Mouse (Mus musculus): ENCODE results near the gene Snap25. TPM values are rescaled to one million over a fixed set of nuclear protein-coding genes. Genes with fewer than 3 reads are reported as not detected.
A peak's percentile ranks its signal among the peaks of the same experiment; 100 is the strongest.

Gene Snap25
- total RNA-seq, 2 experiments from 2014 or later, result 1,881 to 1,910 TPM

DNA sequence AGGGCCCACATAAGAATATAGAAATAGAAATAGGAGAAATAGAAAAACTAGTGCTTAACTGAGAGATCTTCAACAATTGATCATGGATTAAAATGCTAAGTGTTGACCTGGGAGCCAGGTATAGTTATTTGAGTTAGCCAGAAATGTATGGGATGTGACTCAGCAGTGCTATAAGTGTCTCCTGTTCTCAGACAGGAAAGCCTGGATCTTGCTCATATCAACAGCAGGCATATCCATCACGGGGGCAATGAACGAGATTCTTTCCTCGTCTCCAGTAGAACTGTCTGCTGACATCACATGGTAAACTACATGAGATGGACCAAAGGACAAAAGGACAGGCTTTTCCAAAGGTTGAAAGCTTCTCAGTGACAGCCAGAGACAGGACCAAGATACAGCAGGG lies 88.8 kb downstream of the Snap25 start:
- no peak for DNase-seq (ENCODE audit: extremely low spot score in 1 of 2, low spot score in 1 of 2)

DNA sequence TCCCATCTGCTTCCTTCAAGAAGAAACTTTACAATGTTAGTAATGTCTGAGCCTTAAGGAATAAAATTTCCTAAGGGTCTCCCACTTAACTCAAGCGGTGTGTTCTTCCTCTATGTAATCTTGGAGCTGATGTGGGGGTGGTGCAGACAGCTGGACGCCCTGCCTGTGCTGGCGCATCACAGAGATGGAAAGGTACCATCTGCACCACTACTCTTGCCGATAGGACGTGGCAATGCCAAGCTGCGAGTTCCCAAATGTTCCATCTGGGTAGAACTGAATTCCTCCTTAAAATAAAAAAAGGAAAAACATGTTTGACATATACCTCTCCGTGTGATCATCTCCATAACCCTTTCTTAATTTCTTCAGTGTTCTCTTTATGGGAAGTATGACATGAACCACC lies 89.9 kb downstream of the Snap25 start:
- peak in 1 of 2 experiments; percentile 35 for DNase-seq (ENCODE audit: extremely low spot score in 1 of 2, low spot score in 1 of 2)

DNA sequence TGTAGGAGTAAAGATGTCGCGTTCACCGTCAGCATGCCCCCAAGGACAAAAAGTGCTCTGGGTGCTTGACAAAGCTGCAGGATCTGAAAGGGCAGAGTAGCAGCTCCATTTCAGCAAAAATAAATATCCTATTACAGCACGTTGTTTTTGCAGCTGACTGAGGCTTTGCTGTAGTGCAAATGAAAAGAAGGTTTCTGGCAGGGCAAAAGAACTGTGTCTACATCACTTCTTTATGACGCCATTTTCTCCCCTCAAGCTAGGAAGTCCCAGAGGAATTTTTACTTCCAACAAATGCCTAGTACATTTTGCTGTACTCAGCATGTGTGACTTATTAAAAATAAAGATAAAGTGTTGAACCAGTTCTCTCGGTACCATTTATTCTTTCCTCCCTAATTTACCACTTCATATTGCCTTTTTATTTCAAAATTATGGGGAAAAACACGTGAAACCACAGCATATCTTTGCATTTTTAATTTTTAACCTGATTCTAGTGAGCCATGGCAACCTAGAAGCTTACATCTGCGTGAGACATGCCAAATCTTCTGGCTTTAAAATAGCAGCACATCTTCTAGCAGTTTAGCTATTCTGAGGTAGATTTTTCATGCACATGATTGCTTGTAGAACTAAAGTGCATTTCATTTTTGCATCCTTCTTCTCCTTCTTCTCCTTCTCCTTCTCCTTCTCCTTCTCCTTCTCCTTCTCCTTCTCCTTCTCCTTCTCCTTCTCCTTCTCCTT lies 94.9 kb downstream of the Snap25 start:
- DNase-seq (ENCODE audit: extremely low spot score in 1 of 2, low spot score in 1 of 2), result no peak

DNA sequence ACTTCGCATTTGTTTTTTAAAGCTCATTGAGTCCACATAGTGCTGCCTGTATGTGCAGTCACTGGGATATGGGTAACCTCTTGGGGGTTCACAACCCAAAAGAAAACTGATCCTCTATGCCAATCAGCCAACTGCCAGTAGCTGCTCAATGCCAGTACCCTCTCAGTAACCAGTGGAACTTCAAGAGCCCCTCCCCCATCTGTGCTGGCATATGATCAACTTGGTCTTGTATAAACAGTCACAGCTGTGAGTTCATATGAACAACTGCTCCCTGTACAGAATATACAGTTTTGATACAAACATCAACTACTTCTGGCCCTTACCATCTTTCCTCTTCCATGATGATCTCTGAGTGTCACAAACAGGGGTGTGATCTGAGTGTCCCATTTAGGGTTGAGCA lies 98.1 kb downstream of the Snap25 start:
- no peak for DNase-seq (ENCODE audit: extremely low spot score in 1 of 2, low spot score in 1 of 2)

DNA sequence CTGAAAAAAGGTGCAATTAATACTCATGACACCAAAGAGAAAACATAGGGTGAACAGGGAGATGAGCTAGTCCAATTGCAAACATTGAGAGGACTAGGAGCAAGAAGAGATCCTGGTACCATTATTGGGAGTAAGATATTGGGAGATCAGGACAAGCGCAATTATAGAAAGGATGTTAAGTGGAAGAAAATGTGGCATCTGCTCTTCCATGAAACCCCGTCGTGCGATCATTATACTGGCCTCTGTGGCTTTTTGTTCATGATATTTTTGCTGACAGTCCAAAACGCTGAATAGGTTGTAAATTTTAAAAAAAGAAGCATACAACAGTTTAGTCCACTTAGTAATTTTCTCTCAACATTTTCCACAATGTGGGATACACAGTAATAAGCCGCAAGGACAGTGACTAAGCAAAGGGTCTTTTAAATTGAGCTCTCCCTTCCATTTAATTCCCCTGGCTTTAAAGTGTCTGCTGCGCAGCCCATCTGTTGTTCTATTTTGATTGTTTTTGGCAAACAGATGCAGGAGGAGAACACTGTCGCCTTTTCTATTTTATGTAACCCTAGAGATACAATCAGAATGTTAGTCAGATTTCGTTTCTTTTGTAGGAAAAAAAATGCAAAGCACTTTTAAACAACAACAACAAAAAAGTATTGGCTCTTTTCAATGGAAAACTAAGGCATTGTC lies 103.6 kb downstream of the Snap25 start:
- no peak for DNase-seq (ENCODE audit: extremely low spot score in 1 of 2, low spot score in 1 of 2)

DNA sequence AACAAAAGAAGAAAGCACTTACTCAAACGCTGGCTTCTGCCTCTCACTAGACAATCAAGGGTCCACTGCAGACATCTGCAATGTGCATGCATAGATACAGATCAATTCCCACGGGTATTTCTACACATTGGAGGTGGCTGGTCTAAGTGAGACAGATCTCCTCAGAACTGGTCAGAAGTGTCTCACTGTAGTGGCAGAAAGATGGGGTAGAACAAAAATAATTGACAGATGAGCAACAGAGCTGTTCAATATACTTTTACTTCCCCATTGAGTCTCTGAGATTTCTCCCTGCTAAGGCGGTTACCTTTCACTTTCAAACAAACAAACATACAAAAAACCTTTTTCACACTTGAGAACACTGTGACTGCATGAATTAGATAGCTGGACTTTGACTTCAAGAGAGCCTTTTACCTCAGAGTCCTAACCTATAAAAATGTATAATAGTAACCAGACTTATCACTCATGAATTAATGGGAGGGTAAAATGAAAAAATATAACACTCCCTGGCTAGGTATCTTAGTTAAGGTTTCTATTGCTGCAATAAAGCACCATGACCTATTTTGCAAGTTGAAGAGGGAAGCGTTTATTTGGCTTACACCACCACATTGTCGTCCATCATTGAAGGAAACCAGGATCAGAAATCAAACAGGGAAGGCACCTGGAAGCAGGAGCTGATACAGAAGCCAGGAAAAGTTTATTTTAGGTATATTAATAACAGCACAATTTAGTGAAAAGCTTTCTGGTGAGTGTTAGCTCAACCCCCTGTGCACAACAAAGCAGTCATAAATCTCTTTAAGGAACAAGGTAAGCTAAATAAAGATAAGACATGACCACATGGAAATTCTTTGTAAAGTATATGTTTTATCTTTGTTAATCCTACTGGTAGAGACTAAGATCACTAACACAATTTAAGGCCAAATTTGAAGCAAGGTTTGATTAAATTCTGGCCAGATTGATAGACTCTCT lies 110.8 kb downstream of the Snap25 start:
- no peak for DNase-seq (ENCODE audit: extremely low spot score in 1 of 2, low spot score in 1 of 2)

DNA sequence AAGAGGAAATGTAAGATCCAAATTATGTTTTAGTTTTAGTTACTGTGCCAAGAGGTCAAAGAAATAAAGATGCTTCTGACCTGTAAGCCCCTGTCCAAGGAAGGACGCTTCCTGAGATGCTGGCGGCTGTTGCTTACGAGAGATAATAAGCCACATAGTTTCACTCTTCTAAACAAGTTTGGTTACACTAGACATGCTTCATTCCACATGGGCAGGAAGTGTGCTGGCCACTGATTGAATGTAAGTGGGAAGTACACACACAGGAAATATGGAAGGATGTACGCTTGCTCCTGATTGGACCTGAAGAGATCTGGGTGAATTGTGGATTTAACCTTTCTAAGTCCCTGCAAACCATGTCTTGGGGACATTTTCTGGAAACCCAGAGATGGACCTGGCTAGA lies 114.4 kb downstream of the Snap25 start:
- DNase-seq (ENCODE audit: extremely low spot score in 1 of 2, low spot score in 1 of 2), result no peak

Other genes starting within 250 kb of the Snap25 start
- under 1 TPM; 0.74 to 0.80 TPM for gene Ankef1, start 211.5 kb upstream of the Snap25 start, total RNA-seq (2021)
- 10 to 100 TPM; 22.1 to 27.3 TPM for gene AL731706.2, start 172.2 kb downstream of the Snap25 start, total RNA-seq (2021)
- 1 to 10 TPM; 6.7 to 8.1 TPM for gene Slx4ip, start 177.8 kb downstream of the Snap25 start, total RNA-seq (2021)
- gene AL731706.1, start 177.9 kb downstream of the Snap25 start, total RNA-seq (2021), result 10 to 100 TPM; 11.0 to 22.4 TPM
- gene Mkks, start 177.9 kb downstream of the Snap25 start, total RNA-seq (2021), result 10 to 100 TPM; 21.1 to 30.6 TPM

All from layer of hippocampus, postnatal 25 days (tissue).